Mouse (Mus musculus) adrenal gland, adult 18-20 months (tissue): ENCODE measurements at regions not wholly inside any gene's neighbourhood (a gene's known extent, or its start where the extent isn't known, plus 50 kb on each side); places are given as distances from the start of the nearest gene placed in this dataset.
"Not testable (repeated sequence)": the region's sequence is repeated elsewhere in the genome, so short reads cannot be mapped to it uniquely, and the experiment has no call there.

Experiments used
- DNase-seq, 2 experiments: peaks; one replicate each; pipeline ENCODE4 v3.0.0; 2021 to 2022; ENCODE audit warnings: low spot score in 2 of 2

- DNase-seq = no peak
Observed at GRCm38 (mm10) chr5:4349943-4350342, 157.8 kb downstream of the Mterf1b start.

- DNase-seq = no peak
Observed at GRCm38 (mm10) chr5:4355609-4356224, 163.6 kb downstream of the Mterf1b start.

GRCm38 (mm10) chr5:4356555-4357273, 164.5 kb downstream of the Mterf1b start:
- not testable (repeated sequence) for DNase-seq

- not testable (repeated sequence) for DNase-seq
Observed at GRCm38 (mm10) chr5:4361547-4361946, 169.4 kb downstream of the Mterf1b start.

GRCm38 (mm10) chr5:4384719-4385118, 192.6 kb downstream of the Mterf1b start:
- not testable (repeated sequence) for DNase-seq

- DNase-seq = no peak
Observed at GRCm38 (mm10) chr5:4391083-4391482, 198.9 kb downstream of the Mterf1b start.

GRCm38 (mm10) chr5:4394353-4395052, 202.3 kb downstream of the Mterf1b start:
- DNase-seq = not testable (repeated sequence)

- no peak for DNase-seq
Observed at GRCm38 (mm10) chr5:4398087-4398486, 205.9 kb downstream of the Mterf1b start.

- no peak for DNase-seq
Observed at GRCm38 (mm10) chr5:4417761-4418160, 225.6 kb downstream of the Mterf1b start.
